In genomic region chr1:87589980-87590379, GRCm38 (mm10) we compare ENCODE assay signal across 26 mouse cellular contexts. TPM values are rescaled to one million over a fixed set of nuclear protein-coding genes. Genes with fewer than 3 reads are reported as not detected.
DNase-seq lines count a peak whose midpoint lies in the region; TF ChIP-seq lines count a peak whose summit lies in the region.
"Had no signal": no experiment of that assay in that cellular context is flagged by ENCODE, and none has a peak within 500 bp of the region (broad histone marks: within the 10 kb centered on the region; RNA-seq: fewer than 3 reads in every experiment).

No protein-coding gene starts in this region.

- no peaks in the 10 kb centered on the region for H3K36me3 ChIP-seq in limb, embryonic 10.5 days
- H3K36me3 ChIP-seq: embryonic facial prominence, embryonic 12.5 days; hindbrain, embryonic 13.5 days; limb, embryonic 12.5 days; liver, embryonic 15.5 days; midbrain, embryonic 12.5 days; neural tube, embryonic 12.5 days; stomach, embryonic 15.5 days had no signal

- no peak overlapping the region for H3K27ac ChIP-seq in layer of hippocampus, adult 2 months
- H3K27ac ChIP-seq in limb, embryonic 10.5 days = no peak overlapping the region
- H3K27ac ChIP-seq: embryonic facial prominence, embryonic 12.5 days; hindbrain, embryonic 13.5 days; limb, embryonic 12.5 days; liver, embryonic 15.5 days; midbrain, embryonic 12.5 days; neural tube, embryonic 12.5 days; stomach, embryonic 15.5 days had no signal

- H3K27me3 ChIP-seq in limb, embryonic 10.5 days (ENCODE audit: low read depth, poor library complexity, severe bottlenecking) = no peaks in the 10 kb centered on the region
- H3K27me3 ChIP-seq: embryonic facial prominence, embryonic 12.5 days; hindbrain, embryonic 13.5 days; limb, embryonic 12.5 days; liver, embryonic 15.5 days; midbrain, embryonic 12.5 days; neural tube, embryonic 12.5 days; stomach, embryonic 15.5 days had no signal

- no peaks in the 10 kb centered on the region for H3K4me1 ChIP-seq in lung, adult 2 months (ENCODE audit: control insufficient read depth, insufficient read depth, low read length)
- H3K4me1 ChIP-seq in limb, embryonic 10.5 days = no peaks in the 10 kb centered on the region
- H3K4me1 ChIP-seq: embryonic facial prominence, embryonic 12.5 days; hindbrain, embryonic 13.5 days; limb, embryonic 12.5 days; liver, embryonic 15.5 days; megakaryocyte, embryonic 14.5 days; midbrain, embryonic 12.5 days; neural tube, embryonic 12.5 days; stomach, embryonic 15.5 days had no signal

- TF ChIP-seq POLR2A in lung, adult 2 months (IDR thresholded peaks at IDR 0.05; ENCODE audit: borderline replicate concordance, extremely low read depth, low read depth, low read length) = no peak

- no peak overlapping the region for H3K4me3 ChIP-seq in layer of hippocampus, adult 2 months
- H3K4me3 ChIP-seq in lung, adult 2 months (replicated peaks; ENCODE audit: extremely low read depth, low read depth, low read length) = no peak overlapping the region
- H3K4me3 ChIP-seq in limb, embryonic 10.5 days = no peak overlapping the region
- H3K4me3 ChIP-seq: embryonic facial prominence, embryonic 12.5 days; hindbrain, embryonic 13.5 days; limb, embryonic 12.5 days; liver, embryonic 15.5 days; megakaryocyte, embryonic 14.5 days; midbrain, embryonic 12.5 days; myocyte; neural tube, embryonic 12.5 days; stomach, embryonic 15.5 days had no signal

- no peaks in the 10 kb centered on the region for H3K9me3 ChIP-seq in limb, embryonic 10.5 days (replicated peaks)
- H3K9me3 ChIP-seq: embryonic facial prominence, embryonic 12.5 days; hindbrain, embryonic 13.5 days; limb, embryonic 12.5 days; liver, embryonic 15.5 days; megakaryocyte, embryonic 14.5 days; midbrain, embryonic 12.5 days; neural tube, embryonic 12.5 days; stomach, embryonic 15.5 days had no signal

- 65% methylated on average over 8 of the region's 8 CpGs for WGBS in lung, adult 2 months
- WGBS in limb, embryonic 10.5 days = 89% methylated on average over 8 of the region's 8 CpGs

- DNase-seq in layer of hippocampus, adult 2 months (ENCODE audit: low spot score in 2 of 2) = no peak
- DNase-seq in layer of hippocampus, postnatal 10 days (ENCODE audit: low spot score in 2 of 2) = no peak
- peak; percentile 49 for DNase-seq in lung, adult 2 months
- DNase-seq in lung, postnatal 36 days = peak; percentile 71
- no peak for DNase-seq in urinary bladder, postnatal 10 days (ENCODE audit: low spot score)
- no peak for DNase-seq in MN1 (ENCODE audit: low spot score)
- no peak for DNase-seq in limb, embryonic 10.5 days (ENCODE audit: low spot score)
- DNase-seq: adrenal gland, adult 8-10 months; cerebellum, adult 8-10 months; cerebellum, postnatal 36 days; gastrocnemius, postnatal 36 days; heart, adult 18-20 months; heart, postnatal 36 days; kidney, adult 11 months; kidney, postnatal 14 days; layer of hippocampus, postnatal 36 days; thymus, postnatal 14 days had no signal

- peak; percentile 15; the same call in 1 of the 2 replicates for TF ChIP-seq CTCF in layer of hippocampus, adult 2 months (conservative IDR thresholded peaks at IDR 0.05)
- no peak for TF ChIP-seq CTCF in lung, adult 2 months (IDR thresholded peaks at IDR 0.05; ENCODE audit: insufficient read depth, low read length)

RNA-seq across cellular contexts. Expression of gene Ngef, which starts 16.3 kb away (rescaled TPM):
- total RNA-seq in layer of hippocampus, adult 2 months (2021) = 100 to 1,000 TPM; 100 to 105 TPM
- total RNA-seq in layer of hippocampus, postnatal 10 days (2021) = 10 to 100 TPM; 70.8 to 76.4 TPM
- polyA plus RNA-seq in lung, adult 2 months (2012; rRNA removed) = 7.2 and 7.4 TPM in 2 replicates
- 0.23 and 0.35 TPM in 2 replicates for polyA plus RNA-seq in limb, embryonic 10.5 days (2016; fragmentation: Nextera tagmentation; extraction: Ambion mirVana)

RNA-seq across cellular contexts. Expression of gene Inpp5d, which starts 30.1 kb away (rescaled TPM):
- 10 to 100 TPM; 14.1 to 21.0 TPM for total RNA-seq in layer of hippocampus, adult 2 months (2021)
- total RNA-seq in layer of hippocampus, postnatal 10 days (2021) = 10 to 100 TPM; 15.2 to 17.7 TPM
- polyA plus RNA-seq in lung, adult 2 months (2012; rRNA removed) = 86.5 and 123 TPM in 2 replicates
- 2.0 and 3.9 TPM in 2 replicates for polyA plus RNA-seq in limb, embryonic 10.5 days (2016; fragmentation: Nextera tagmentation; extraction: Ambion mirVana)

Comparison
In these comparisons a context has a peak if more than half of its experiments do, and no peak if none do; other contexts are left out.
1. DNase-seq: peak in lung, adult 2 months (single experiment) and lung, postnatal 36 days (single experiment); none in layer of hippocampus, adult 2 months (0 of 2), layer of hippocampus, postnatal 10 days (0 of 2), urinary bladder, postnatal 10 days (single experiment), MN1 (single experiment) and limb, embryonic 10.5 days (single experiment).